In the genomic region with DNA sequence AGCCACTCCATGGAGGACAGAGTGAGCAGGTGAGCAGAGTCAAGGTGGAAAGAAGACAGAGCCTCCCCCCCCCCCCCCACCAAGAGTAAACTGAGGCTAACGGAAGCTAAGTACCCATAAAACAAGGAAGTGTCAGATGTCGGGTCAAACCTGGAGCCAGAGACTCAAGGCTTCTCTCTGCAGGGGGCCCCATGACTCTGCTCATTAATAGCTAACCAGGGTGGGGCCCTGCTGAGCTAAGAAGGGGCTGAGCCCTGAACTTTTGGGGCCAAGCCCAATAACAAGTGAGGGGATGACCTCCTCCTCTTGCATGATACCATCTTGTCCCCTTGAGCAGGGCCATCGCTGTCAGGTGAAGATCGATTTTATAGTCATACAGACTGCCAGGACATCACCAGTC, we compare ENCODE assay signal across 39 mouse cellular contexts. TPM values are rescaled to one million over a fixed set of nuclear protein-coding genes. Genes with fewer than 3 reads are reported as not detected.
A peak's percentile ranks its signal among the peaks of the same experiment; 100 is the strongest.
DNase-seq lines count a peak whose midpoint lies in the region; ATAC-seq and TF ChIP-seq lines count a peak whose summit lies in the region.
"Had no signal": no experiment of that assay in that cellular context is flagged by ENCODE, and none has a peak within 500 bp of the region (broad histone marks: within the 10 kb centered on the region; RNA-seq: fewer than 3 reads in every experiment).

No protein-coding gene starts in this region.

- TF ChIP-seq CTCF in intestine, postnatal 0 days (IDR thresholded peaks at IDR 0.05; ENCODE audit: low read depth), result no peak

- whole genome bisulfite sequencing in hindbrain, embryonic 10.5 days, result 69% methylated on average over 4 of the region's 4 CpGs
- WGBS in hindbrain, embryonic 14.5 days, result 73% methylated on average over 4 of the region's 4 CpGs
- 80% methylated on average over 4 of the region's 4 CpGs for WGBS in midbrain, embryonic 10.5 days
- 89% methylated on average over 3 of the region's 4 CpGs for WGBS in midbrain, embryonic 16.5 days
- 42% methylated on average over 4 of the region's 4 CpGs for WGBS in intestine, postnatal 0 days
- WGBS in liver, embryonic 15.5 days (ENCODE audit: insufficient replicate concordance), result 14% methylated on average over 4 of the region's 4 CpGs

- no peak overlapping the region for H3K4me2 ChIP-seq in hindbrain, embryonic 14.5 days (replicated peaks)
- H3K4me2 ChIP-seq in midbrain, embryonic 16.5 days (ENCODE audit: low read length), result no peak overlapping the region
- H3K4me2 ChIP-seq in intestine, postnatal 0 days (replicated peaks; ENCODE audit: low read depth), result peak overlapping the region; percentile 17; the same call in 1 of the 2 replicates
- peak overlapping the region; percentile 45 for H3K4me2 ChIP-seq in liver, embryonic 15.5 days
- H3K4me2 ChIP-seq: embryonic facial prominence, embryonic 13.5 days; forebrain, embryonic 12.5 days; heart, embryonic 13.5 days; limb, embryonic 12.5 days had no signal

- peaks cover 38% of the 10 kb centered on the region for H3K27me3 ChIP-seq in hindbrain, embryonic 10.5 days (ENCODE audit: insufficient read depth, poor library complexity, severe bottlenecking)
- H3K27me3 ChIP-seq in hindbrain, embryonic 14.5 days (ENCODE audit: control insufficient read depth, insufficient read depth, low read length), result no peaks in the 10 kb centered on the region
- H3K27me3 ChIP-seq in midbrain, embryonic 10.5 days (ENCODE audit: low read depth, poor library complexity, severe bottlenecking), result no peaks in the 10 kb centered on the region
- H3K27me3 ChIP-seq in midbrain, embryonic 16.5 days (ENCODE audit: control insufficient read depth, insufficient read depth, low read depth, low read length), result no peaks in the 10 kb centered on the region
- no peaks in the 10 kb centered on the region for H3K27me3 ChIP-seq in intestine, postnatal 0 days (replicated peaks; ENCODE audit: control insufficient read depth, insufficient read depth, low read length)
- no peaks in the 10 kb centered on the region for H3K27me3 ChIP-seq in liver, embryonic 15.5 days
- H3K27me3 ChIP-seq: embryonic facial prominence, embryonic 13.5 days had no signal

- intact Hi-C loops in gastrocnemius, postnatal 14 days (cut with DNase I; ENCODE audit: low total_unique reads), result no loop called here

- peaks cover 70% of the 10 kb centered on the region for H3K4me1 ChIP-seq in hindbrain, embryonic 10.5 days (replicated peaks)
- H3K4me1 ChIP-seq in hindbrain, embryonic 14.5 days (replicated peaks; ENCODE audit: control insufficient read depth, insufficient read depth, low read length), result peaks cover 10% of the 10 kb centered on the region
- peaks cover 56% of the 10 kb centered on the region for H3K4me1 ChIP-seq in midbrain, embryonic 10.5 days
- peaks cover 11% of the 10 kb centered on the region for H3K4me1 ChIP-seq in midbrain, embryonic 16.5 days (ENCODE audit: control insufficient read depth, insufficient read depth, low read length)
- H3K4me1 ChIP-seq in intestine, postnatal 0 days (replicated peaks; ENCODE audit: control insufficient read depth, insufficient read depth, low read length), result peaks cover 8% of the 10 kb centered on the region; the same call in 1 of the 2 replicates
- peaks cover 80% of the 10 kb centered on the region for H3K4me1 ChIP-seq in liver, embryonic 15.5 days (replicated peaks)

- H3K4me3 ChIP-seq in hindbrain, embryonic 10.5 days, result no peak overlapping the region
- H3K4me3 ChIP-seq in hindbrain, embryonic 14.5 days (replicated peaks; ENCODE audit: low read length), result no peak overlapping the region
- no peak overlapping the region for H3K4me3 ChIP-seq in midbrain, embryonic 10.5 days
- no peak overlapping the region for H3K4me3 ChIP-seq in midbrain, embryonic 16.5 days (ENCODE audit: low read depth, low read length)
- no peak overlapping the region for H3K4me3 ChIP-seq in intestine, postnatal 0 days (ENCODE audit: low read depth, low read length)
- no peak overlapping the region for H3K4me3 ChIP-seq in liver, embryonic 15.5 days (replicated peaks)
- H3K4me3 ChIP-seq: embryonic facial prominence, embryonic 13.5 days; forebrain, embryonic 12.5 days; heart, embryonic 13.5 days; left cerebral cortex, adult 2 months; limb, embryonic 12.5 days had no signal

- H3K9ac ChIP-seq in hindbrain, embryonic 14.5 days, result no peak overlapping the region
- no peak overlapping the region for H3K9ac ChIP-seq in midbrain, embryonic 16.5 days (ENCODE audit: low read depth, low read length)
- H3K9ac ChIP-seq in intestine, postnatal 0 days (ENCODE audit: low read depth, low read length), result no peak overlapping the region
- H3K9ac ChIP-seq in liver, embryonic 15.5 days, result 0 out of 2 replicates have a peak overlapping the region, but pooled peaks have one; percentile 12
- H3K9ac ChIP-seq: embryonic facial prominence, embryonic 13.5 days; forebrain, embryonic 12.5 days; heart, embryonic 13.5 days; limb, embryonic 12.5 days had no signal

- no peak for DNase-seq in hindbrain, embryonic 10.5 days (ENCODE audit: low spot score)
- DNase-seq in hindbrain, embryonic 14.5 days (ENCODE audit: low spot score), result no peak
- no peak for DNase-seq in midbrain, embryonic 10.5 days (ENCODE audit: low spot score)
- DNase-seq in gastrocnemius, postnatal 14 days, result no peak
- no peak for DNase-seq in layer of hippocampus, postnatal 10 days (ENCODE audit: low spot score in 2 of 2)
- DNase-seq: adrenal gland, postnatal 36 days; cerebellum, adult 18-20 months; gastrocnemius, postnatal 36 days; heart, adult 18-20 months; heart, postnatal 10 days; lung, adult 18-20 months; lung, postnatal 4 days; midbrain, embryonic 14.5 days; right cerebral cortex, postnatal 25 days; spleen, adult 18-20 months; thymus, adult 2 months; thymus, postnatal 36 days had no signal

- ATAC-seq in hindbrain, embryonic 14.5 days (ENCODE audit: low FRiP score), result no peak
- no peak for ATAC-seq in midbrain, embryonic 16.5 days
- peak; percentile 59 for ATAC-seq in intestine, postnatal 0 days
- ATAC-seq in liver, embryonic 15.5 days (ENCODE audit: insufficient read depth), result peak; percentile 28; the same call in 1 of the 2 replicates
- ATAC-seq: hindbrain, embryonic 16.5 days; lung, postnatal 0 days had no signal

- H3K9me3 ChIP-seq in hindbrain, embryonic 10.5 days, result no peaks in the 10 kb centered on the region
- no peaks in the 10 kb centered on the region for H3K9me3 ChIP-seq in hindbrain, embryonic 14.5 days (ENCODE audit: control insufficient read depth, low read length)
- H3K9me3 ChIP-seq in midbrain, embryonic 10.5 days (replicated peaks), result no peaks in the 10 kb centered on the region
- no peaks in the 10 kb centered on the region for H3K9me3 ChIP-seq in midbrain, embryonic 16.5 days (replicated peaks; ENCODE audit: control insufficient read depth, low read length, poor library complexity, severe bottlenecking)
- H3K9me3 ChIP-seq in intestine, postnatal 0 days (ENCODE audit: control insufficient read depth), result no peaks in the 10 kb centered on the region
- no peaks in the 10 kb centered on the region for H3K9me3 ChIP-seq in liver, embryonic 15.5 days (replicated peaks)
- H3K9me3 ChIP-seq: embryonic facial prominence, embryonic 13.5 days; forebrain, embryonic 12.5 days; heart, embryonic 13.5 days; limb, embryonic 12.5 days had no signal

- no peaks in the 10 kb centered on the region for H3K36me3 ChIP-seq in hindbrain, embryonic 10.5 days
- no peaks in the 10 kb centered on the region for H3K36me3 ChIP-seq in hindbrain, embryonic 14.5 days (replicated peaks; ENCODE audit: control insufficient read depth, insufficient read depth)
- no peaks in the 10 kb centered on the region for H3K36me3 ChIP-seq in midbrain, embryonic 10.5 days
- H3K36me3 ChIP-seq in midbrain, embryonic 16.5 days (ENCODE audit: control insufficient read depth, insufficient read depth, low read length), result no peaks in the 10 kb centered on the region
- H3K36me3 ChIP-seq in intestine, postnatal 0 days (ENCODE audit: control insufficient read depth, insufficient read depth), result no peaks in the 10 kb centered on the region
- H3K36me3 ChIP-seq in liver, embryonic 15.5 days (replicated peaks), result no peaks in the 10 kb centered on the region
- H3K36me3 ChIP-seq: embryonic facial prominence, embryonic 13.5 days; forebrain, embryonic 12.5 days; heart, embryonic 13.5 days; limb, embryonic 12.5 days had no signal

- H3K27ac ChIP-seq in hindbrain, embryonic 10.5 days, result peak overlapping the region; percentile 40; the same call in 1 of the 2 replicates
- no peak overlapping the region for H3K27ac ChIP-seq in hindbrain, embryonic 14.5 days
- peak overlapping the region; percentile 34; the same call in 1 of the 2 replicates for H3K27ac ChIP-seq in midbrain, embryonic 10.5 days (replicated peaks)
- no peak overlapping the region for H3K27ac ChIP-seq in midbrain, embryonic 16.5 days (ENCODE audit: low read length)
- H3K27ac ChIP-seq in intestine, postnatal 0 days (ENCODE audit: low read depth, low read length), result peak overlapping the region; percentile 37; the same call in 1 of the 2 replicates
- peak overlapping the region; percentile 64 for H3K27ac ChIP-seq in liver, embryonic 15.5 days (replicated peaks)
- H3K27ac ChIP-seq: embryonic facial prominence, embryonic 13.5 days; forebrain, embryonic 12.5 days; heart, embryonic 13.5 days; left cerebral cortex, adult 2 months; limb, embryonic 12.5 days had no signal

RNA-seq across cellular contexts. Expression of a gene that starts 17.2 kb away (rescaled TPM):
- polyA plus RNA-seq in hindbrain, embryonic 10.5 days (2016; fragmentation: Nextera tagmentation; extraction: Ambion mirVana), result 19.1 and 23.3 TPM in 2 replicates
- 44.8 and 49.8 TPM in 2 replicates for polyA plus RNA-seq in hindbrain, embryonic 14.5 days (2014; fragmentation: Nextera tagmentation; extraction: Ambion mirVana)
- 12.8 and 16.8 TPM in 2 replicates for polyA plus RNA-seq in midbrain, embryonic 10.5 days (2016; fragmentation: Nextera tagmentation; extraction: Ambion mirVana)
- polyA plus RNA-seq in midbrain, embryonic 16.5 days (2015; fragmentation: Nextera tagmentation; extraction: Ambion mirVana), result 39.9 and 47.5 TPM in 2 replicates
- polyA plus RNA-seq in intestine, postnatal 0 days (2015; fragmentation: Nextera tagmentation; extraction: Ambion mirVana), result 21.9 and 25.2 TPM in 2 replicates
- polyA plus RNA-seq in liver, embryonic 15.5 days (2015; fragmentation: Nextera tagmentation; extraction: Ambion mirVana), result 4.7 and 4.9 TPM in 2 replicates
- 1 to 10 TPM; 3.0 to 3.3 TPM for total RNA-seq in gastrocnemius, postnatal 14 days (2021)
- total RNA-seq in layer of hippocampus, postnatal 10 days (2021), result 10 to 100 TPM; 65.4 to 66.8 TPM

RNA-seq across cellular contexts. Expression of a gene that starts 54.4 kb away (rescaled TPM):
- not detected in 2 replicates for polyA plus RNA-seq in hindbrain, embryonic 10.5 days (2016; fragmentation: Nextera tagmentation; extraction: Ambion mirVana)
- polyA plus RNA-seq in hindbrain, embryonic 14.5 days (2014; fragmentation: Nextera tagmentation; extraction: Ambion mirVana), result not detected in 2 replicates
- polyA plus RNA-seq in midbrain, embryonic 10.5 days (2016; fragmentation: Nextera tagmentation; extraction: Ambion mirVana), result not detected in 2 replicates
- polyA plus RNA-seq in midbrain, embryonic 16.5 days (2015; fragmentation: Nextera tagmentation; extraction: Ambion mirVana), result not detected in 2 replicates
- not detected in 2 replicates for polyA plus RNA-seq in intestine, postnatal 0 days (2015; fragmentation: Nextera tagmentation; extraction: Ambion mirVana)
- not detected in 2 replicates for polyA plus RNA-seq in liver, embryonic 15.5 days (2015; fragmentation: Nextera tagmentation; extraction: Ambion mirVana)
- total RNA-seq in gastrocnemius, postnatal 14 days (2021), result not detected
- total RNA-seq in layer of hippocampus, postnatal 10 days (2021), result not detected
- total RNA-seq: adrenal gland, adult 18-20 months; adrenal gland, postnatal 36 days; common myeloid progenitor, adult 5-6 weeks; gastrocnemius, postnatal 36 days; heart, adult 18-20 months; heart, postnatal 10 days; hematopoietic stem cell, adult 5-6 weeks; layer of hippocampus, postnatal 14 days; left cerebral cortex, adult 2 months; left cerebral cortex, postnatal 25 days; megakaryocyte-erythroid progenitor cell, adult 5-6 weeks; neutrophil, adult 5-6 weeks had no signal
- polyA plus RNA-seq: brain, embryonic 14.5 days; embryonic facial prominence, embryonic 13.5 days; forebrain, embryonic 12.5 days; heart, embryonic 13.5 days; hindbrain, embryonic 16.5 days; intestine, embryonic 14.5 days; kidney, embryonic 14.5 days; limb, embryonic 12.5 days; lung, postnatal 0 days; midbrain, embryonic 14.5 days; neural tube, embryonic 11.5 days; stomach, embryonic 16.5 days; thymus, adult 2 months had no signal

Comparison
In these comparisons a context has a peak if more than half of its experiments do, and no peak if none do; other contexts are left out.
1. H3K27ac ChIP-seq: peak in hindbrain, embryonic 10.5 days (single experiment), midbrain, embryonic 10.5 days (single experiment), intestine, postnatal 0 days (single experiment) and liver, embryonic 15.5 days (single experiment); none in hindbrain, embryonic 14.5 days (single experiment) and midbrain, embryonic 16.5 days (single experiment).
2. ATAC-seq: peak in intestine, postnatal 0 days (single experiment) and liver, embryonic 15.5 days (single experiment); none in hindbrain, embryonic 14.5 days (single experiment) and midbrain, embryonic 16.5 days (single experiment).
3. H3K4me2 ChIP-seq: peak in intestine, postnatal 0 days (single experiment) and liver, embryonic 15.5 days (single experiment); none in hindbrain, embryonic 14.5 days (single experiment) and midbrain, embryonic 16.5 days (single experiment).